Mouse (Mus musculus): ENCODE measurements at regions not wholly inside any gene's neighbourhood (a gene's known extent, or its start where the extent isn't known, plus 50 kb on each side); places are given as distances from the start of the nearest gene placed in this dataset.

- no peaks in the 10 kb centered on the region for H3K36me3 ChIP-seq (ENCODE audit: control insufficient read depth, insufficient read depth, low read length, poor library complexity, severe bottlenecking)
- DNase-seq (ENCODE audit: low read depth, low spot score): no peak
- in situ Hi-C loops (cut with MboI; ENCODE audit: low sequenced_read_pairs in 2 of 2, unreplicated experiment in 2 of 2): no loop called here
- TF ChIP-seq HCFC1 (IDR thresholded peaks at IDR 0.05; ENCODE audit: borderline replicate concordance, insufficient read depth, low read length): no peak
- no peak for TF ChIP-seq ZNF384 (IDR thresholded peaks at IDR 0.05; ENCODE audit: low read depth, low read length)
- TF ChIP-seq ZC3H11A (IDR thresholded peaks at IDR 0.05; ENCODE audit: borderline replicate concordance, low read depth, low read length): no peak
- no peak for TF ChIP-seq CHD2 (IDR thresholded peaks at IDR 0.05; ENCODE audit: low read depth, low read length)
- TF ChIP-seq MAFK (IDR thresholded peaks at IDR 0.05; ENCODE audit: insufficient read depth, low read depth, low read length): no peak
- H3K4me1 ChIP-seq (ENCODE audit: control insufficient read depth in 2 of 2, insufficient read depth in 2 of 2, low read length in 2 of 2, poor library complexity in 1 of 2): no peaks in the 10 kb centered on the region
- H3K9me3 ChIP-seq (ENCODE audit: control insufficient read depth, insufficient read depth, low read depth, low read length): no peaks in the 10 kb centered on the region
- no peak overlapping the region for H3K27ac ChIP-seq (ENCODE audit: insufficient read depth, low read depth, low read length, poor library complexity, severe bottlenecking)
- no peak overlapping the region for H3K9ac ChIP-seq (ENCODE audit: insufficient read depth, low read depth, low read length, poor library complexity, severe bottlenecking)
- no peak overlapping the region for H3K4me3 ChIP-seq (ENCODE audit: insufficient read depth in 1 of 2, low read depth in 1 of 2, low read length in 2 of 2, poor library complexity in 1 of 2, severe bottlenecking in 1 of 2)
These were observed 211.3 kb downstream of the Stk31 start for GRCm38 (mm10) chr6:49606626-49607158.

GRCm38 (mm10) chr6:49624080-49624479, 198.4 kb upstream of the Npy start:
- no peak overlapping the region for H3K27ac ChIP-seq (ENCODE audit: insufficient read depth, low read depth, low read length, poor library complexity, severe bottlenecking)
- no peak for TF ChIP-seq MAFK (IDR thresholded peaks at IDR 0.05; ENCODE audit: insufficient read depth, low read depth, low read length)
- no peak for TF ChIP-seq CHD2 (IDR thresholded peaks at IDR 0.05; ENCODE audit: low read depth, low read length)
- TF ChIP-seq ZNF384 (IDR thresholded peaks at IDR 0.05; ENCODE audit: low read depth, low read length): no peak
- no peak for TF ChIP-seq HCFC1 (IDR thresholded peaks at IDR 0.05; ENCODE audit: borderline replicate concordance, insufficient read depth, low read length)
- TF ChIP-seq ZC3H11A (IDR thresholded peaks at IDR 0.05; ENCODE audit: borderline replicate concordance, low read depth, low read length): no peak
- no peaks in the 10 kb centered on the region for H3K36me3 ChIP-seq (ENCODE audit: control insufficient read depth, insufficient read depth, low read length, poor library complexity, severe bottlenecking)
- H3K4me3 ChIP-seq (ENCODE audit: insufficient read depth in 1 of 2, low read depth in 1 of 2, low read length in 2 of 2, poor library complexity in 1 of 2, severe bottlenecking in 1 of 2): no peak overlapping the region
- no peak for DNase-seq (ENCODE audit: low read depth, low spot score)
- H3K9me3 ChIP-seq (ENCODE audit: control insufficient read depth, insufficient read depth, low read depth, low read length): no peaks in the 10 kb centered on the region
- in situ Hi-C loops (cut with MboI; ENCODE audit: low sequenced_read_pairs in 2 of 2, unreplicated experiment in 2 of 2): no loop called here
- H3K4me1 ChIP-seq (ENCODE audit: control insufficient read depth in 2 of 2, insufficient read depth in 2 of 2, low read length in 2 of 2, poor library complexity in 1 of 2): no peaks in the 10 kb centered on the region
- no peak overlapping the region for H3K9ac ChIP-seq (ENCODE audit: insufficient read depth, low read depth, low read length, poor library complexity, severe bottlenecking)

GRCm38 (mm10) chr6:49624564-49624963, 197.9 kb upstream of the Npy start:
- no peak for DNase-seq (ENCODE audit: low read depth, low spot score)
- no peaks in the 10 kb centered on the region for H3K36me3 ChIP-seq (ENCODE audit: control insufficient read depth, insufficient read depth, low read length, poor library complexity, severe bottlenecking)
- in situ Hi-C loops (cut with MboI; ENCODE audit: low sequenced_read_pairs in 2 of 2, unreplicated experiment in 2 of 2): no loop called here

GRCm38 (mm10) chr6:49633470-49634095, 188.9 kb upstream of the Npy start:
- no peak for DNase-seq (ENCODE audit: low read depth, low spot score)
- H3K9me3 ChIP-seq (ENCODE audit: control insufficient read depth, insufficient read depth, low read depth, low read length): no peaks in the 10 kb centered on the region
- no peak for TF ChIP-seq CHD2 (IDR thresholded peaks at IDR 0.05; ENCODE audit: low read depth, low read length)
- H3K36me3 ChIP-seq (ENCODE audit: control insufficient read depth, insufficient read depth, low read length, poor library complexity, severe bottlenecking): no peaks in the 10 kb centered on the region
- peak overlapping the region; percentile 1; the same call in 1 of the 2 replicates for H3K27ac ChIP-seq (ENCODE audit: insufficient read depth, low read depth, low read length, poor library complexity, severe bottlenecking)
- peaks cover 0 to 2% of the 10 kb centered on the region in 2 experiments; a peak in 1 of 4 replicates for H3K4me1 ChIP-seq (ENCODE audit: control insufficient read depth in 2 of 2, insufficient read depth in 2 of 2, low read length in 2 of 2, poor library complexity in 1 of 2)
- in situ Hi-C loops (cut with MboI; ENCODE audit: low sequenced_read_pairs in 2 of 2, unreplicated experiment in 2 of 2): no loop called here
- no peak overlapping the region for H3K4me3 ChIP-seq (ENCODE audit: insufficient read depth in 1 of 2, low read depth in 1 of 2, low read length in 2 of 2, poor library complexity in 1 of 2, severe bottlenecking in 1 of 2)
- no peak overlapping the region for H3K9ac ChIP-seq (ENCODE audit: insufficient read depth, low read depth, low read length, poor library complexity, severe bottlenecking)

More at GRCm38 (mm10) chr6:49624564-49624963, 197.9 kb upstream of the Npy start:
- TF ChIP-seq CHD2 (IDR thresholded peaks at IDR 0.05; ENCODE audit: low read depth, low read length) (no peak), HCFC1 (IDR thresholded peaks at IDR 0.05; ENCODE audit: borderline replicate concordance, insufficient read depth, low read length) (no peak), MAFK (IDR thresholded peaks at IDR 0.05; ENCODE audit: insufficient read depth, low read depth, low read length) (no peak), ZNF384 (IDR thresholded peaks at IDR 0.05; ENCODE audit: low read depth, low read length) (no peak), ZC3H11A (IDR thresholded peaks at IDR 0.05; ENCODE audit: borderline replicate concordance, low read depth, low read length) (no peak)
- no peak overlapping the region for H3K4me3 ChIP-seq (ENCODE audit: insufficient read depth in 1 of 2, low read depth in 1 of 2, low read length in 2 of 2, poor library complexity in 1 of 2, severe bottlenecking in 1 of 2)
- no peaks in the 10 kb centered on the region for H3K4me1 ChIP-seq (ENCODE audit: control insufficient read depth in 2 of 2, insufficient read depth in 2 of 2, low read length in 2 of 2, poor library complexity in 1 of 2)
- no peak overlapping the region for H3K27ac ChIP-seq (ENCODE audit: insufficient read depth, low read depth, low read length, poor library complexity, severe bottlenecking)
- H3K9me3 ChIP-seq (ENCODE audit: control insufficient read depth, insufficient read depth, low read depth, low read length): no peaks in the 10 kb centered on the region
- no peak overlapping the region for H3K9ac ChIP-seq (ENCODE audit: insufficient read depth, low read depth, low read length, poor library complexity, severe bottlenecking)
